Comparison of ENCODE assay signal across 8 mouse cellular contexts in the genomic region with DNA sequence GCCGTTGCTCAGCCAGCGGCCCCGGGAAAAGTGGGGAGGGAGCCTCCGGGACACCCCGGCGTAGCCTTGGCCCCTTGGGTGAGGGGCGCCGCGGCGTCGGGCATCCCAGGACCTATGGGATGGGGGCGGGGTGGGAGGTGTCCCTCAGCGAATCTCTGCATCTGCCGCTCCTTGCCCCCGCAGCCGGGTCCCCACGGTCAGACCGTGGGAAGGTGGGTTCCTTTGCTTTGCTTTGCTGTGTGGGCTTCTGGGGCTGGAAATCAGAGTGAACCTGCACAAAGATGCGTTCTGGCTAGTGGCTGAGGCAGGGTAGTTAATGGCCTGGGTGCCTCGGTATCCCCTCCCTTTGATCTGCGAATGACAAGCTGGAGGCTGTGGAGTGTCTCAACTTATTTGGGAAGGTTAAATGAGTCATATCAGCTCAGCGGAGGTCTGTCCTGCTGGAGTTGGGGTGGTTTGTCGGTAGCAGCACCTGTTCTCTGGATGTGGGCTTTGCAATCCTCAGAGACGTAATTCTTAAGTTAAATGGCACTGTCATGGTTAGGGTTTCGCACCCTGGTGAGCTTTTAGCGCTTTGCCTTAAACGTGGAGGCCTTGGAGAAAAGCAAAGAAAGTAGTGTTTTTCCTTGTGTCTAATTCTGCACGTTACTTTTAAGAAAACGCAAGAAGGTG. TPM values are rescaled to one million over a fixed set of nuclear protein-coding genes. Genes with fewer than 3 reads are reported as not detected.
DNase-seq lines count a peak whose midpoint lies in the region; ATAC-seq and TF ChIP-seq lines count a peak whose summit lies in the region.

No protein-coding gene starts in this region.

- under 1% methylated on average over 29 of the region's 29 CpGs for WGBS in embryonic facial prominence, embryonic 10.5 days
- WGBS in hindbrain, embryonic 12.5 days, result under 1% methylated on average over 29 of the region's 29 CpGs
- WGBS in liver, embryonic 11.5 days, result under 1% methylated on average over 29 of the region's 29 CpGs
- WGBS in olfactory bulb, adult 2 months, result 1% methylated on average over 29 of the region's 29 CpGs

- ATAC-seq in G1E (ENCODE audit: extremely low read depth, insufficient number of reproducible peaks, low FRiP score, poor library complexity, severe bottlenecking), result no peak
- peak; percentile 32 for ATAC-seq in hindbrain, embryonic 12.5 days (ENCODE audit: low FRiP score)
- 0 out of 2 replicates have a peak, but pooled peaks have one; percentile 1 for ATAC-seq in liver, embryonic 11.5 days (replicated peaks; ENCODE audit: low FRiP score)

- no peaks in the 10 kb centered on the region for H3K27me3 ChIP-seq in G1E (ENCODE audit: insufficient read depth, low read length)
- H3K27me3 ChIP-seq in embryonic facial prominence, embryonic 10.5 days (replicated peaks; ENCODE audit: low read depth, poor library complexity, severe bottlenecking), result 0 out of 2 replicates have a peak, but pooled peaks cover 4% of the 10 kb centered on the region
- H3K27me3 ChIP-seq in hindbrain, embryonic 12.5 days, result no peaks in the 10 kb centered on the region
- no peaks in the 10 kb centered on the region for H3K27me3 ChIP-seq in liver, embryonic 11.5 days (replicated peaks; ENCODE audit: control insufficient read depth, insufficient read depth, low read length)

- H3K4me3 ChIP-seq in G1E (ENCODE audit: low read depth, low read length), result peak overlapping the region; percentile 75
- peak overlapping the region; percentile 92 for H3K4me3 ChIP-seq in embryonic facial prominence, embryonic 10.5 days
- peak overlapping the region; percentile 88 for H3K4me3 ChIP-seq in hindbrain, embryonic 12.5 days
- peak overlapping the region; percentile 76 for H3K4me3 ChIP-seq in liver, embryonic 11.5 days (ENCODE audit: low read depth, low read length)
- H3K4me3 ChIP-seq in olfactory bulb, adult 2 months (ENCODE audit: insufficient read depth, low read depth, low read length), result peak overlapping the region; percentile 97

- TF ChIP-seq CTCF in G1E (IDR thresholded peaks at IDR 0.05; ENCODE audit: low read depth, low read length), result no peak
- no peak for TF ChIP-seq CTCF in olfactory bulb, adult 2 months (IDR thresholded peaks at IDR 0.05; ENCODE audit: insufficient read depth, low read depth, low read length)

- H3K4me1 ChIP-seq in G1E (ENCODE audit: insufficient read depth, low read depth, low read length), result peaks cover 55% of the 10 kb centered on the region
- H3K4me1 ChIP-seq in embryonic facial prominence, embryonic 10.5 days, result peaks cover 14% of the 10 kb centered on the region
- 0 out of 2 replicates have a peak, but pooled peaks cover 5% of the 10 kb centered on the region for H3K4me1 ChIP-seq in hindbrain, embryonic 12.5 days
- peaks cover 8% of the 10 kb centered on the region for H3K4me1 ChIP-seq in liver, embryonic 11.5 days (replicated peaks; ENCODE audit: control insufficient read depth, insufficient read depth, low read length)
- peaks cover 3% of the 10 kb centered on the region; the same call in 1 of the 2 replicates for H3K4me1 ChIP-seq in olfactory bulb, adult 2 months (ENCODE audit: control insufficient read depth, insufficient read depth, low read length)

- peaks cover 6% of the 10 kb centered on the region for H3K36me3 ChIP-seq in G1E (replicated peaks)
- H3K36me3 ChIP-seq in embryonic facial prominence, embryonic 10.5 days (replicated peaks), result no peaks in the 10 kb centered on the region
- H3K36me3 ChIP-seq in hindbrain, embryonic 12.5 days, result no peaks in the 10 kb centered on the region
- no peaks in the 10 kb centered on the region for H3K36me3 ChIP-seq in liver, embryonic 11.5 days (ENCODE audit: control insufficient read depth, insufficient read depth, low read length)

- H3K9ac ChIP-seq in hindbrain, embryonic 12.5 days, result peak overlapping the region; percentile 93
- H3K9ac ChIP-seq in liver, embryonic 11.5 days (ENCODE audit: low read depth, low read length), result peak overlapping the region; percentile 82

- no peak for TF ChIP-seq POLR2A in olfactory bulb, adult 2 months (IDR thresholded peaks at IDR 0.05; ENCODE audit: insufficient read depth, low read depth, low read length)

- H3K4me2 ChIP-seq in hindbrain, embryonic 12.5 days (replicated peaks), result peak overlapping the region; percentile 81
- peak overlapping the region; percentile 90 for H3K4me2 ChIP-seq in liver, embryonic 11.5 days

- peak; percentile 25 to 44 for DNase-seq in layer of hippocampus, adult 18-20 months (ENCODE audit: low spot score in 2 of 2)
- DNase-seq in layer of hippocampus, postnatal 10 days (ENCODE audit: low spot score in 2 of 2), result no peak
- DNase-seq in G1E (ENCODE audit: low spot score), result peak; percentile 63
- DNase-seq in embryonic facial prominence, embryonic 10.5 days (ENCODE audit: low spot score), result no peak
- peak; percentile 62 for DNase-seq in liver, embryonic 11.5 days (ENCODE audit: low spot score)
- DNase-seq in retina, embryonic 14.5 days (ENCODE audit: low spot score), result no peak

- H3K9me3 ChIP-seq in G1E (replicated peaks), result no peaks in the 10 kb centered on the region
- H3K9me3 ChIP-seq in embryonic facial prominence, embryonic 10.5 days, result no peaks in the 10 kb centered on the region
- H3K9me3 ChIP-seq in hindbrain, embryonic 12.5 days (replicated peaks), result no peaks in the 10 kb centered on the region
- H3K9me3 ChIP-seq in liver, embryonic 11.5 days (ENCODE audit: control insufficient read depth, low read length), result no peaks in the 10 kb centered on the region

- peak overlapping the region; percentile 97 for H3K27ac ChIP-seq in embryonic facial prominence, embryonic 10.5 days (replicated peaks)
- peak overlapping the region; percentile 98 for H3K27ac ChIP-seq in hindbrain, embryonic 12.5 days
- H3K27ac ChIP-seq in liver, embryonic 11.5 days (ENCODE audit: low read depth, low read length), result peak overlapping the region; percentile 63; the same call in 1 of the 2 replicates
- peak overlapping the region; percentile 96; the same call in 1 of the 2 replicates for H3K27ac ChIP-seq in olfactory bulb, adult 2 months (ENCODE audit: insufficient read depth, low read depth, low read length)

RNA-seq across cellular contexts. Expression of gene Fut8, which starts 1.6 kb away (rescaled TPM):
- 10 to 100 TPM; 72.0 to 74.4 TPM for total RNA-seq in layer of hippocampus, adult 18-20 months (2021)
- 10 to 100 TPM; 88.7 to 90.9 TPM for total RNA-seq in layer of hippocampus, postnatal 10 days (2021)
- total RNA-seq in G1E (2014; fragmentation: Nextera tagmentation) (410 and 447 TPM in 2 replicates), G1E (2017) (227 and 251 TPM in 2 replicates)
- polyA plus RNA-seq in G1E (2012), result 28.8 and 35.8 TPM in 2 replicates
- polyA plus RNA-seq in embryonic facial prominence, embryonic 10.5 days (2016; fragmentation: Nextera tagmentation; extraction: Ambion mirVana), result 24.6 and 26.0 TPM in 2 replicates
- polyA plus RNA-seq in hindbrain, embryonic 12.5 days (2016; fragmentation: Nextera tagmentation; extraction: Ambion mirVana), result 45.5 and 49.0 TPM in 2 replicates
- polyA plus RNA-seq in liver, embryonic 11.5 days (2014; fragmentation: Nextera tagmentation; extraction: Ambion mirVana), result 27.3 and 29.9 TPM in 2 replicates
- 125 TPM in 1 of 2 replicates, not detected in the other for polyA plus RNA-seq in olfactory bulb, adult 2 months (2012; ENCODE audit: insufficient read depth, insufficient read length, low replicate concordance, missing spikeins)

Comparison
In these comparisons a context has a peak if more than half of its experiments do, and no peak if none do; other contexts are left out.
1. DNase-seq: peak in layer of hippocampus, adult 18-20 months (2 of 2), G1E (single experiment) and liver, embryonic 11.5 days (single experiment); none in layer of hippocampus, postnatal 10 days (0 of 2), embryonic facial prominence, embryonic 10.5 days (single experiment) and retina, embryonic 14.5 days (single experiment).
2. Peak in every context shown above with its lines, with median percentiles within 50 percentile points of each other: H3K4me3 ChIP-seq and H3K27ac ChIP-seq.